Mouse (Mus musculus): ENCODE data around the gene Fryl. TPM values are rescaled to one million over a fixed set of nuclear protein-coding genes. Genes with fewer than 3 reads are reported as not detected.

The Fryl gene
- polyA plus RNA-seq, 1 experiment: 30.4 TPM

DNA sequence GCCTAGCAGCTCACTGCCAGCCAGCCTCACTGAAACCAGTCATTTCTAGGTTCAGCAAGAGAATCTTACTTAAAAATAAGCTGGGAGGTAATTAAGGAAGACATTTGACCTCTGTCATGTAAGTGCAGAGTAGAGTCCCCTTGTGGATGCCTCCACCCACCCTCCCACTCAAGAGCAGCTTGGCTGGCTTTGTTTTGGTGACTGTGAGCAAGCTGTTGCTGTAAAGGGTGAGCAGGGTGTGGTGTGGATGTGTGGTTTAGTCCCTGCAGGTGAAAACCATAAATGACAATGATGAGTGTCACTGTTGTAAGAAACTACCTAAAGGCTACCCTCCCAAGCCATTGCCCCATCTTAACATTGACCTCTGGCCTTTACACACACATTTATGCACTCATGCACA, 104.2 kb downstream of the Fryl start:
- H3K4me3 ChIP-seq (replicated peaks): no peak overlapping the region
- H3K9me3 ChIP-seq (ENCODE audit: control insufficient read depth, low read length): no peaks in the 10 kb centered on the region
- H3K36me3 ChIP-seq (ENCODE audit: control insufficient read depth): peaks cover 63% of the 10 kb centered on the region
- TF ChIP-seq GATA1 (IDR thresholded peaks at IDR 0.05; ENCODE audit: low read length) (no peak), TAL1 (IDR thresholded peaks at IDR 0.05; ENCODE audit: low read length) (no peak)
- H3K4me1 ChIP-seq (ENCODE audit: control insufficient read depth): peaks cover 26% of the 10 kb centered on the region
- no peaks in the 10 kb centered on the region for H3K27me3 ChIP-seq (ENCODE audit: control insufficient read depth)

DNA sequence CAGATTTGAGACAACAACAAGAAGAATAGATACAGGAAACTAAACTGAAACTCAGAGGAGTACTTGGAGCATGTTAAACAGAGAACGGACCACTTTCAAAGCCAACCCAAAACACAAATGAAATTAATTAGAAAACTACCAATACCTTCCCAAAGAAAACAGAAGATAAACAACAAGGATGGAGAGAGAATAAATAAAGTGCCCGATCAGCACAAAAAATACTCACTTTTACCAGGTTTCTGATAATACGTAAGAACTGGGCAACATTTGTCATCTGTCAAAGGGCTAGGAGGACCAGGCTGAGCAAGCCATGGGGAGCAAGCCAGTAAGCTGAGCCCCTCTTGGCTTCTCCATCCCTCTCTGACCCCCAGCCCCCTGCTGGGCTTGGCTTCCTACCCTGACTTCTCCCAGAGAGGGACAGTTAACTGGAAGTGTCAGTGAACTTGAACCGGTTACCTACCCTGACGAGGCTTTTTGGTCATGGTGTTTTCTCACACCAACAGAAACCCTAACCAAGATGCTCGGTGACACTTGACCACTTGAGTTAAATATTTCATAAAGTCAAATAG, 105.5 kb downstream of the Fryl start:
- TF ChIP-seq GATA1 (IDR thresholded peaks at IDR 0.05; ENCODE audit: low read length): no peak
- no peak for TF ChIP-seq TAL1 (IDR thresholded peaks at IDR 0.05; ENCODE audit: low read length)
- Histone ChIP-seq H3K27me3 (ENCODE audit: control insufficient read depth) (no peaks in the 10 kb centered on the region), H3K36me3 (ENCODE audit: control insufficient read depth) (peaks cover 64% of the 10 kb centered on the region), H3K9me3 (ENCODE audit: control insufficient read depth, low read length) (no peaks in the 10 kb centered on the region), H3K4me3 (replicated peaks) (no peak overlapping the region), H3K4me1 (ENCODE audit: control insufficient read depth) (peaks cover 15% of the 10 kb centered on the region)

DNA sequence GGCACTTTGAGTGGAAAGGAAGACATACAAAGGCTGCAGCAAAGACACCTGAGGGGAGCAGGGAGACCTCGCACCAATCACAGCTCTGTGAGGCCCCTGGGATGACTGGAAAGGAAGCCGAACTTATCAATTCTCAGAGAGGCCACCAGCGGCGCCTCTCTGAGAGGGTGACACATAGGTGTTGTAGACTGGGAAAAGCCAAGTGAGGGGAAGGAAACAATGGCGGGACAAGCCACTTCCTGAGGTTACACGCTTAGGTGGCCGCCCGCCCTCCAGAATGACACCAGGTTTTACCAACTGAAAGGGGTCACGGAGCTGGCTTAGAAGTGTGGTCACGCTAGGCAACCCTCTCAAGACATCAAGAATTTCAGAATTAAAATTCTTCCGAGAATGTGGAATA, 111.4 kb downstream of the Fryl start:
- TF ChIP-seq TAL1 (IDR thresholded peaks at IDR 0.05; ENCODE audit: low read length) (no peak), GATA1 (IDR thresholded peaks at IDR 0.05; ENCODE audit: low read length) (no peak)
- Histone ChIP-seq H3K36me3 (ENCODE audit: control insufficient read depth) (peaks cover 96% of the 10 kb centered on the region), H3K4me1 (ENCODE audit: control insufficient read depth) (peaks cover 36% of the 10 kb centered on the region), H3K9me3 (ENCODE audit: control insufficient read depth, low read length) (no peaks in the 10 kb centered on the region), H3K4me3 (replicated peaks) (no peak overlapping the region), H3K27me3 (ENCODE audit: control insufficient read depth) (no peaks in the 10 kb centered on the region)

DNA sequence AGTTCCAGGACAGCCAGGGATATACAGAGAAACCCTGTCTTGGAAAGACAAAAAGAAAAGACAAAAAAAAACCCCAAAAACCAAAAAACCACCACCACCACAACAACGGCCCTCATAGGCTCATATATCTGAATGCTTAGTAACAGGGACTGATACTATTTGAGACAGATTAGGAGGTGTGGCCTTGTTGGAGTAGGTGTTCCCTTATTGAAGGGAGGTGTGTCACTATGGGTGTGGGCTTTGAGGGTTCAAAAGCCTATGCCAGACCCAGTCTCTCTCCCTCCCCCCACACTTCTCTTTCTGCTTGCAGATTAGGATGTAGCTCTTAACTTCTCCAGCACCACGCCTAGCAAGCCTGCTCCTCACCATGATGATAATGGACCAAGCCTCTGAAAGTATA, 114.7 kb downstream of the Fryl start:
- H3K4me3 ChIP-seq (replicated peaks): no peak overlapping the region
- H3K9me3 ChIP-seq (ENCODE audit: control insufficient read depth, low read length): no peaks in the 10 kb centered on the region
- TF ChIP-seq GATA1 (IDR thresholded peaks at IDR 0.05; ENCODE audit: low read length): no peak
- TF ChIP-seq TAL1 (IDR thresholded peaks at IDR 0.05; ENCODE audit: low read length): no peak
- no peaks in the 10 kb centered on the region for H3K27me3 ChIP-seq (ENCODE audit: control insufficient read depth)
- peaks cover 38% of the 10 kb centered on the region for H3K4me1 ChIP-seq (ENCODE audit: control insufficient read depth)
- H3K36me3 ChIP-seq (ENCODE audit: control insufficient read depth): peaks cover 99% of the 10 kb centered on the region

DNA sequence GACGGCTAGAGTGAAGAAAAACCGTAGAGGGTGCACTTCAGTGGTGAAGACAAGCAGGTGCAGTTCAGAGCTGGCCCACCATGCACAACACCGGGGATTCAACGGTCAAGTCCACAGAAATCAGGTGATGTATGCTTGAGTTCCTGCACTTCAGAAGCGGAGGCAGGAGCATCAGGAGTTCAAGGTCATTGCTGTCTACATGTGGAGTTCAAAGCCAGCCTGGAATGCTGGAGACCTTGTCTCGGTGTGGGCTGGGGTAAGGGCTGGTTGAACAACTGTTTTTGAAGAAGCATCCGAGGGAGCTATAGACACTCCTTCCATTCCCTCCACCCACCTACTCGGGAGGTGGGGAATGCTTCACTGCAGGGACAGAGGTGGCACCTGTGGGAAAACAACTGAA, 115.3 kb downstream of the Fryl start:
- H3K36me3 ChIP-seq (ENCODE audit: control insufficient read depth): peaks cover 99% of the 10 kb centered on the region

DNA sequence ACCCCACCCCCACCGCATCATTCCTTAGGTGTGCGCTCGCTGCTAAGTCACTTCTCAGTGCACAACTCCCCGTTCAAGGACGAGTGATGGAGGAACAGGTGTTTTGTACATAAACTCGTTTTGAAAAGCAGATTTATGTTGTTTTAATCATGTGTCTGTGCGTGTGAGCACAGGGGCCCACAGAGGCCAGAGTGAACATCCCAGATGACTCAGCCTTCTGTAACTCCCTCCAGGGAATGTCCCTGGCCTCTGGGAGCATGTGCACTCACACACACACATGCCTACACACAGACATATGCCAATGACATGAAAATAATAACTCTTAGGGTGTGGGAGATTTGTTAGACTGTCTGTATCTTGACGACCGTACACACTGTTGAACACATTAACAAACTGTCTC, 118.9 kb downstream of the Fryl start:
- Histone ChIP-seq H3K4me1 (ENCODE audit: control insufficient read depth) (peaks cover 34% of the 10 kb centered on the region), H3K9me3 (ENCODE audit: control insufficient read depth, low read length) (no peaks in the 10 kb centered on the region), H3K27me3 (ENCODE audit: control insufficient read depth) (no peaks in the 10 kb centered on the region), H3K36me3 (ENCODE audit: control insufficient read depth) (peaks cover 99% of the 10 kb centered on the region), H3K4me3 (replicated peaks) (no peak overlapping the region)
- TF ChIP-seq TAL1 (IDR thresholded peaks at IDR 0.05; ENCODE audit: low read length): no peak

More for the DNA sequence above, 115.3 kb downstream of the Fryl start:
- peaks cover 37% of the 10 kb centered on the region for H3K4me1 ChIP-seq (ENCODE audit: control insufficient read depth)
- no peaks in the 10 kb centered on the region for H3K27me3 ChIP-seq (ENCODE audit: control insufficient read depth)
- no peaks in the 10 kb centered on the region for H3K9me3 ChIP-seq (ENCODE audit: control insufficient read depth, low read length)
- no peak for TF ChIP-seq GATA1 (IDR thresholded peaks at IDR 0.05; ENCODE audit: low read length)
- TF ChIP-seq TAL1 (IDR thresholded peaks at IDR 0.05; ENCODE audit: low read length): no peak
- no peak overlapping the region for H3K4me3 ChIP-seq (replicated peaks)

DNA sequence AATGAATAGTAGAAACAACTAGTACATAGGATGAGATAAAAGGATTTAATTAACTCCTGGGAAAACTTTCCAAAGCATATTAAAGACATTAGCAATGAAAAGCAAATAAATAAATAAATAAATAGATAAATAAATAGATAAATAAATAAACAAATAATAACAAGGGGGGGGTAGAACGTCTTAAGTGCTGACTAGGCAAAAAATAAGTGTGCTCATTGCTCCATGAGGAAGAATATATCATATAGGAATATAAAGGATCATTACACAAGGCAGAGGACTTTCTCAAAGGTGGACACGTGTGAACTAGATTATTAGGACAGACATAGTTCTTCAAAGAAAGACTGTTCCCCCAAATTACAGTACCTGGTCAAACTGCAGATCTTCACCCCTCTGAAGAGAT, 120.5 kb downstream of the Fryl start:
- no peaks in the 10 kb centered on the region for H3K27me3 ChIP-seq (ENCODE audit: control insufficient read depth)
- peaks cover 96% of the 10 kb centered on the region for H3K36me3 ChIP-seq (ENCODE audit: control insufficient read depth)
- H3K4me1 ChIP-seq (ENCODE audit: control insufficient read depth): peaks cover 30% of the 10 kb centered on the region

DNA sequence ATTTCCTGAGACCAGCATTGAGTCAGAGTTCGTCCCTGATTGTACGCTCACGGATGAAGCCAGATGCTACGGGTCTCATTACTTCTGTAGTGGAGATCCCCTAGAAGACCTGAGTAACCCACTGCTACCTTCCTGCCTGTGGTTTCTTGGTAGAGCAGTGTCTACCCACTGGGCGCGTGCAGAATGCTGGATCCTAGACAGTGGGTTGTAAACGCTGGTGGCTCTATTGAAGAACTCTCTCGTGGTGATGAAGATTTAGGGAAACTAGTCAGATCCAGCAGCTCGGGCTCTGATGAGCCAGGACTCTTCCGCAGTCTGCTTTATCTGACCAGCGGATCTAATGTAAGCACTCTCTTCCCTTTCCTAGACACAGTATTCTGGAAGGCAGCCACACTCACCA, 121.3 kb downstream of the Fryl start:
- H3K36me3 ChIP-seq (ENCODE audit: control insufficient read depth): peaks cover 96% of the 10 kb centered on the region

More for the DNA sequence above, 120.5 kb downstream of the Fryl start:
- H3K9me3 ChIP-seq (ENCODE audit: control insufficient read depth, low read length): no peaks in the 10 kb centered on the region
- no peak overlapping the region for H3K4me3 ChIP-seq (replicated peaks)
- TF ChIP-seq TAL1 (IDR thresholded peaks at IDR 0.05; ENCODE audit: low read length) (no peak), GATA1 (IDR thresholded peaks at IDR 0.05; ENCODE audit: low read length) (no peak)

DNA sequence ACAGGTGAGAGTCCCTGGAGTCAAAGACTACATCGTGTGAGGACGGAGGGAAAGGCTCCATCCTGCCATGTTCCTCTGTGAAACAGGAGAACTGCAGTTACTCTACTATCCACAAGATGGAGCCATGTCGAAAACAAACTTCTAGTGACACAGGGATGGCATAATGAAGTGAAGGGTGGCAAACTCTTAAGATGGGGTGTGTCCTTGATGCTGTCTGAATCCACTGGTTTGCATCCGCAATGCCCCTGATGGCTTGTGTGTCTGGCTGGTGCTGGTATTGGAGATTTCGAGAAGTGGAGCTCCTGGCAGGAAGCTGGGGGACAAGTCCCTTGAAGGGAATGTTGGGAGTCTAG, 122.6 kb downstream of the Fryl start:
- Histone ChIP-seq H3K36me3 (ENCODE audit: control insufficient read depth) (peaks cover 96% of the 10 kb centered on the region), H3K4me3 (replicated peaks) (peak overlapping the region; percentile 37), H3K4me1 (ENCODE audit: control insufficient read depth) (peaks cover 39% of the 10 kb centered on the region)

More for the DNA sequence above, 121.3 kb downstream of the Fryl start:
- no peak overlapping the region for H3K4me3 ChIP-seq (replicated peaks)
- H3K27me3 ChIP-seq (ENCODE audit: control insufficient read depth): no peaks in the 10 kb centered on the region
- no peaks in the 10 kb centered on the region for H3K9me3 ChIP-seq (ENCODE audit: control insufficient read depth, low read length)
- H3K4me1 ChIP-seq (ENCODE audit: control insufficient read depth): peaks cover 36% of the 10 kb centered on the region
- TF ChIP-seq GATA1 (IDR thresholded peaks at IDR 0.05; ENCODE audit: low read length) (peak; percentile 45; the same call in 1 of the 2 replicates), TAL1 (IDR thresholded peaks at IDR 0.05; ENCODE audit: low read length) (no peak)

More for the DNA sequence above, 122.6 kb downstream of the Fryl start:
- TF ChIP-seq TAL1 (IDR thresholded peaks at IDR 0.05; ENCODE audit: low read length) (no peak), GATA1 (IDR thresholded peaks at IDR 0.05; ENCODE audit: low read length) (no peak)
- H3K9me3 ChIP-seq (ENCODE audit: control insufficient read depth, low read length): no peaks in the 10 kb centered on the region
- no peaks in the 10 kb centered on the region for H3K27me3 ChIP-seq (ENCODE audit: control insufficient read depth)

Data from erythroblast, embryonic 14.5 days (primary cell).